Mouse (Mus musculus) frontal cortex, postnatal 14 days (tissue): ENCODE results near the gene Fhad1.
A peak's percentile ranks its signal among the peaks of the same experiment; 100 is the strongest.

Experiments used
- DNase-seq, 2 experiments: peaks; one replicate each; pipeline ENCODE4 v3.0.0; 2022; ENCODE audit warnings: low spot score in 2 of 2

Fhad1 gene

DNA sequence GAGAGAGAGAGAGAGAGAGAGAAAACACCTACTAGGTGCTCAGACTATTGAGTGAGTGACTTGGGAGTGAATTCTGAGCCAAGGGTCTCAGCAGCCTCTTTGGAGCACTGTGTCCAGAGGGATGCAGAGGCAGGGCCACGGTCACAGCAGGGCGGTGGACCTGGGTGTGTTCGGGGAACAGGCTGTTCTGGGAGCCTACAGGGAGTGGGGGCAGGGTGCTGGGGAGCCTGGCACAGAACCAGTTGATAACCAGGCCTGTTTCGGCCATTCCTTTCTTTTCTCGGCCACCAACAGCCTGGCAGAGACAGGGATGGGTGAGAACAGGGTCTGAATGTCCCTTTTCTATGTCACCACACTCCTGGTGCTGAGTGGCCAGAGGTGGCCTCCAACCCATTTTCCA, 152.0 kb downstream of the Fhad1 start:
- peak in 1 of 2 experiments; percentile 4 for DNase-seq

GRCm38 (mm10) chr4:141861591-141862295, 153.1 kb downstream of the Fhad1 start:
- DNase-seq, result no peak

GRCm38 (mm10) chr4:141860246-141860841, 154.5 kb downstream of the Fhad1 start:
- DNase-seq, result peak in 1 of 2 experiments; percentile 8

DNA sequence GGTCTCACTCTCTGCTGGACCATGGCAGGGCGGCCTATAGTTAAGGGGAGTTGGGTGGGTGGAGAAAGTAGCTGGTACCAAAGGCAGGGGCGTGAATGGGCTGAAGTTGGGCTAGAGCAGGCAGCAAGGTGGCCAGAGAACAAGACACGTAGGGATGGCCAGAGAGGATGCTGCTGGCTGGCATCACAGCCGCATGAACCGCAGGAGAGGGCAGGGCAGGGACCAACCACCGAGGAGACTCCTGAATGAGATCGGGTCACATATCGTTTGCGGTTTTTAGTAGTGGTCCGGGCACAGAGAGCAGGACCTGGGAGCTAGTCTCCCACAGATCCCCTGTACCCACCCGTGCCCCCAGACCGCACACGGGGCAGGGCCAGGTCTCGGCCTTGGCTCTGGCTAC, 155.5 kb downstream of the Fhad1 start:
- peak in 1 of 2 experiments; percentile 4 for DNase-seq

- peak in 1 of 2 experiments; percentile 47 for DNase-seq
Measured at GRCm38 (mm10) chr4:141858501-141858900, 156.4 kb downstream of the Fhad1 start.

- DNase-seq, result peak; percentile 77 to 88
Measured at GRCm38 (mm10) chr4:141857422-141857930, 157.4 kb downstream of the Fhad1 start.

- DNase-seq, result peak in 1 of 2 experiments; percentile 56
Measured at GRCm38 (mm10) chr4:141853437-141853836, 161.4 kb downstream of the Fhad1 start.

DNA sequence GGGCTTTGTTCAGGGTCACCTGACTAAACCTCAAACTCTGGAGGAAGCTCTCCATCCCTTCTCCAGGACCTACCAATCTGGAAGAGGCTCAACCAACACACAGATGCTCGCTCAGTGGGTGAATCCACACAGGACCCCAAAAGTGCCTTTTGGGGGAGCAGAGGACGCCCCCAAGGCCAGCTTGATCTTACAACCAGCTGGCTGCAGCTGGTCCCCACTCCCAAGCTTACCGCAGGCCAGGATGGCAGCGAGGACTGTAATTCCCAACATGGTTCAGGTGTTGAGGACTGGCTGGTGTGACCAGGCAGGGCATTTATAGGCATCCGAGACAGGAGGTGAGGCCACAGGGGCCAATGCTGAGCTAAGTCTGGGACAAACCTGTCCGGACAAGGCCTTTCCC, 168.9 kb downstream of the Fhad1 start, which contains the start of gene Ctrc:
Gene Ctrc (minus strand): TSS at position 361 of the 400 bp plus-strand sequence.
- DNase-seq, result no peak
